Mouse (Mus musculus) testis, adult 2 months (tissue): Measurements from ENCODE around the gene Bhlhe41.

Experiments
- CTCF ChIP-seq: fragments of 200-500 bp; IDR thresholded peaks from 2 replicates; pipeline ENCODE4 v1.5.1; 2012; ENCODE audit warnings: low read depth, mild to moderate bottlenecking, inconsistent platforms, low read length, moderate library complexity; ENCODE audit not compliant: control insufficient read depth, insufficient read depth, insufficient replicate concordance
- POLR2A ChIP-seq: fragments of 200-500 bp; IDR thresholded peaks from 2 replicates; pipeline ENCODE4 v1.6.1; 2012; ENCODE audit warnings: low read depth, mild to moderate bottlenecking, inconsistent platforms, low read length, moderate library complexity; ENCODE audit not compliant: control insufficient read depth

GRCm38 (mm10) chr6:145904169-145904568 is 38.8 kb upstream of the Bhlhe41 start:
- TF ChIP-seq CTCF (no peak), POLR2A (no peak)
